Mouse (Mus musculus) retina, adult 2 months (tissue): Measurements from ENCODE around the gene Snrnp25.

ENCODE experiments used
- DNase-seq: peaks from one replicate; pipeline ENCODE4 v3.0.0-alpha.2; 2012; ENCODE audit warnings: low read depth, low spot score

Gene Snrnp25

DNA sequence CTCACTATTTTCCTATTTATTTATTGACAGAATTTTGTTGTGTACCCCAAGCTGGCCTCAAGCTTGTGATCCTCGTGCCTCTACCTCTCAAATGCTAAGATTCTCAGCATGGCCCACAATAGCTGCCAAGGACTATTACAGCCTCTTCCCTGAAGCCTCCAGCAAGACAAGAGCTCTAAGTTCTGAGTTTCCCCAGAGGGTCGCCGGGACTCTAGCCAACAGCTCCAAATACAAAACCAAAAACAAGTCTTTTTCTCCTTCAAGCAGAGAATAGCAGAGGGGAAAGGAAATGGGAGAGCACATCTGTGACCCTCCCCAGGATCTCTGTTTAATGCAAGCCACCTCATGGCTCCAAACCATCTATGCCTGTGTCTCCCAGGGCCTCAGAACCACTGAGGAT lies 38.8 kb downstream of the Snrnp25 start:
- DNase-seq = no peak

GRCm38 (mm10) chr11:32244617-32245016 lies 39.4 kb downstream of the Snrnp25 start:
- no peak for DNase-seq

- DNase-seq = no peak
Observed at GRCm38 (mm10) chr11:32245614-32246013, 40.4 kb downstream of the Snrnp25 start.

DNA sequence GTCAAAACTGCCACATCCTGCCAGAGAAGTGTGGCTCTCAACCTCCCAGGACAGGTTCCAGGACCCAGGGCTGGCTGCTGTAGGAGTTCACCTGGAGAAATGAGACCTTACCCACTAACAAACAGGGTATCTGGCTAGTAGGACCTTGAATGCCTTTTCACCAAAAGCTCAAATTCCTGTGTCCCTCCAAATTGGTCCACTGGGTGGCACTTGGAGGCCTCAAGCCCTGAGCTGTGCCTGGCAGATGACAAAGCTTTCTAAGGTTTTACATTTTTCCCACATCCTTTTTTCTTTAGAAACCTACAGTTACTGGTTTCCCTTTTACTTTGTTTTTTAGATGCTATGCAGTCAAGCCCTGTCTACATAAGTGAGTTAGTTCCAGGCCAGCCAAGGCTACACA lies 41.9 kb downstream of the Snrnp25 start:
- no peak for DNase-seq

DNA sequence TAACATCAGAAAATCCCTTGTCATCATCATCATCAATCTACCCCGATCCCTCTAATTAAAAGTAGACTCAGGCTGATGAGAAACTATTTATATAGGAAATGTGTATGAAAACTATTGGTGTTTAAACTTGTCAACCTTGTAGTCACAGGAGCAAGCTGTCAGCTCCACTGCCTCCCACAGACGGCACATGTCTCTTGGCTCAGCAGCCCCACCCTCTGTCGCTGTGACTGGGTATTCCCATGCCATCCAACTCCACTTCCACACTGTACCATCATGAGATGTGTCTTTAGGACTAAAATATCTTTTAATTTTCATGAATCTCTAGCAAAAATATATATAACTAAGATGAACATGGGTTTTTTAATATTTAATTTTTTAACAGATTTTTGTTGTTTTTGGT lies 43.1 kb downstream of the Snrnp25 start:
- no peak for DNase-seq

GRCm38 (mm10) chr11:32250880-32251763 lies 45.9 kb downstream of the Snrnp25 start:
- DNase-seq = peak; percentile 42

DNA sequence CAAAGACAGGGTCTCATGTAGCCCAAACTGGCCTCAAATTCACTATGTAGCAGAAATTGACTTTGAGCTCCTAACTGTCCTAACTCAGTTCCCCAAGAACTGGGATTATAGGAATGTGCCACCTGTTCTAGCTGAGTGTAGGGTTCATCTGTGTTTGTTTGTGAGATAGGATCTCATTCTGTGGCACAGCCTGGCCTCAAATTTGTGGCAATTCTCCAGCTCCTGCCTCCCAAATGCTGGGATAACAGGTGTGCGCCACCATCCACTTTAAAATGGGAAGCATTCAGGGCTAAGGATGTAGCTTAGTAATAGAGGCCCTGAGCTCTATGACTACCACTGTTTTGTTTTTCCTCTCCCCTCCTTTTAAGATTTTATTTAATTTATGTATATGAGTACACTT lies 47.9 kb downstream of the Snrnp25 start:
- DNase-seq = no peak

- DNase-seq = no peak
Observed at GRCm38 (mm10) chr11:32256146-32256545, 50.9 kb downstream of the Snrnp25 start.

- DNase-seq = no peak
Observed at GRCm38 (mm10) chr11:32256566-32256965, 51.4 kb downstream of the Snrnp25 start.
